Mouse (Mus musculus): ENCODE measurements at regions not wholly inside any gene's neighbourhood (a gene's known extent, or its start where the extent isn't known, plus 50 kb on each side); places are given as distances from the start of the nearest gene placed in this dataset.

- Histone ChIP-seq H3K4me3 (ENCODE audit: inconsistent target) (no peak overlapping the region), H3K36me3 (ENCODE audit: inconsistent target) (no peaks in the 10 kb centered on the region), H3K79me2 (ENCODE audit: inconsistent target) (no peaks in the 10 kb centered on the region), H3K27ac (peak overlapping the region; percentile 41)
Observed at GRCm38 (mm10) chr16:25063981-25064380, 222.6 kb upstream of the Tprg start.

- Histone ChIP-seq H3K36me3 (ENCODE audit: inconsistent target) (no peaks in the 10 kb centered on the region), H3K27ac (peak overlapping the region; percentile 41), H3K79me2 (ENCODE audit: inconsistent target) (no peaks in the 10 kb centered on the region), H3K4me3 (ENCODE audit: inconsistent target) (no peak overlapping the region)
- WGBS (ENCODE audit: missing documents) = 7% methylated on average over 3 of the region's 4 CpGs
Observed at GRCm38 (mm10) chr16:25064538-25064937, 222.1 kb upstream of the Tprg start.

- WGBS (ENCODE audit: missing documents) = 91% methylated on average over 7 of the region's 7 CpGs
- Histone ChIP-seq H3K4me3 (ENCODE audit: inconsistent target) (no peak overlapping the region), H3K36me3 (ENCODE audit: inconsistent target) (no peaks in the 10 kb centered on the region), H3K79me2 (ENCODE audit: inconsistent target) (no peaks in the 10 kb centered on the region), H3K27ac (no peak overlapping the region)
Observed at GRCm38 (mm10) chr16:25066822-25067221, 219.8 kb upstream of the Tprg start.

GRCm38 (mm10) chr16:25067276-25068249, 219.1 kb upstream of the Tprg start:
- no peak overlapping the region for H3K27ac ChIP-seq
- no peaks in the 10 kb centered on the region for H3K36me3 ChIP-seq (ENCODE audit: inconsistent target)
- 65% methylated on average over 8 of the region's 8 CpGs for WGBS (ENCODE audit: missing documents)
- no peak overlapping the region for H3K4me3 ChIP-seq (ENCODE audit: inconsistent target)
- H3K79me2 ChIP-seq (ENCODE audit: inconsistent target) = no peaks in the 10 kb centered on the region

GRCm38 (mm10) chr16:25080811-25081210, 205.8 kb upstream of the Tprg start:
- no peaks in the 10 kb centered on the region for H3K79me2 ChIP-seq (ENCODE audit: inconsistent target)
- 95% methylated on average over 6 of the region's 6 CpGs for WGBS (ENCODE audit: missing documents)
- H3K27ac ChIP-seq = no peak overlapping the region
- no peak overlapping the region for H3K4me3 ChIP-seq (ENCODE audit: inconsistent target)
- no peaks in the 10 kb centered on the region for H3K36me3 ChIP-seq (ENCODE audit: inconsistent target)

GRCm38 (mm10) chr16:25083729-25084128, 202.9 kb upstream of the Tprg start:
- Histone ChIP-seq H3K27ac (no peak overlapping the region), H3K36me3 (ENCODE audit: inconsistent target) (no peaks in the 10 kb centered on the region), H3K79me2 (ENCODE audit: inconsistent target) (no peaks in the 10 kb centered on the region), H3K4me3 (ENCODE audit: inconsistent target) (no peak overlapping the region)
- WGBS (ENCODE audit: missing documents) = 18% methylated on average over 1 of the region's 1 CpGs

GRCm38 (mm10) chr16:25087741-25088648, 198.6 kb upstream of the Tprg start:
- no peaks in the 10 kb centered on the region for H3K79me2 ChIP-seq (ENCODE audit: inconsistent target)
- no peak overlapping the region for H3K4me3 ChIP-seq (ENCODE audit: inconsistent target)
- WGBS (ENCODE audit: missing documents) = 90% methylated on average over 10 of the region's 10 CpGs
- no peaks in the 10 kb centered on the region for H3K36me3 ChIP-seq (ENCODE audit: inconsistent target)
- no peak overlapping the region for H3K27ac ChIP-seq

- WGBS (ENCODE audit: missing documents) = 100% methylated on average over 2 of the region's 2 CpGs
- no peaks in the 10 kb centered on the region for H3K79me2 ChIP-seq (ENCODE audit: inconsistent target)
- no peak overlapping the region for H3K4me3 ChIP-seq (ENCODE audit: inconsistent target)
- H3K36me3 ChIP-seq (ENCODE audit: inconsistent target) = no peaks in the 10 kb centered on the region
- no peak overlapping the region for H3K27ac ChIP-seq
Observed at GRCm38 (mm10) chr16:25088649-25089019, 198.0 kb upstream of the Tprg start.

GRCm38 (mm10) chr16:25104165-25104564, 182.5 kb upstream of the Tprg start:
- no peaks in the 10 kb centered on the region for H3K79me2 ChIP-seq (ENCODE audit: inconsistent target)
- no peak overlapping the region for H3K4me3 ChIP-seq (ENCODE audit: inconsistent target)
- H3K36me3 ChIP-seq (ENCODE audit: inconsistent target) = no peaks in the 10 kb centered on the region
- WGBS (ENCODE audit: missing documents) = 96% methylated on average over 2 of the region's 2 CpGs
- H3K27ac ChIP-seq = no peak overlapping the region

GRCm38 (mm10) chr16:25104603-25105002, 182.0 kb upstream of the Tprg start:
- 83% methylated on average over 2 of the region's 2 CpGs for WGBS (ENCODE audit: missing documents)

GRCm38 (mm10) chr16:25140164-25140563, 146.5 kb upstream of the Tprg start:
- Histone ChIP-seq H3K27ac (no peak overlapping the region), H3K4me3 (ENCODE audit: inconsistent target) (no peak overlapping the region), H3K79me2 (ENCODE audit: inconsistent target) (no peaks in the 10 kb centered on the region), H3K36me3 (ENCODE audit: inconsistent target) (no peaks in the 10 kb centered on the region)
- 15% methylated on average over 4 of the region's 4 CpGs for WGBS (ENCODE audit: missing documents)

More at GRCm38 (mm10) chr16:25104603-25105002, 182.0 kb upstream of the Tprg start:
- Histone ChIP-seq H3K4me3 (ENCODE audit: inconsistent target) (no peak overlapping the region), H3K27ac (no peak overlapping the region), H3K79me2 (ENCODE audit: inconsistent target) (no peaks in the 10 kb centered on the region), H3K36me3 (ENCODE audit: inconsistent target) (no peaks in the 10 kb centered on the region)

GRCm38 (mm10) chr16:25147486-25147885, 139.1 kb upstream of the Tprg start:
- H3K4me3 ChIP-seq (ENCODE audit: inconsistent target) = no peak overlapping the region
- no peaks in the 10 kb centered on the region for H3K79me2 ChIP-seq (ENCODE audit: inconsistent target)
- H3K36me3 ChIP-seq (ENCODE audit: inconsistent target) = no peaks in the 10 kb centered on the region
- H3K27ac ChIP-seq = no peak overlapping the region
- 74% methylated on average over 4 of the region's 4 CpGs for WGBS (ENCODE audit: missing documents)

- H3K79me2 ChIP-seq (ENCODE audit: inconsistent target) = no peaks in the 10 kb centered on the region
- H3K4me3 ChIP-seq (ENCODE audit: inconsistent target) = no peak overlapping the region
- WGBS (ENCODE audit: missing documents) = 58% methylated on average over 1 of the region's 1 CpGs
Observed at GRCm38 (mm10) chr16:25149186-25149585, 137.4 kb upstream of the Tprg start.

GRCm38 (mm10) chr16:25176870-25177269, 109.7 kb upstream of the Tprg start:
- no peaks in the 10 kb centered on the region for H3K79me2 ChIP-seq (ENCODE audit: inconsistent target)
- H3K27ac ChIP-seq = no peak overlapping the region
- H3K4me3 ChIP-seq (ENCODE audit: inconsistent target) = no peak overlapping the region
- H3K36me3 ChIP-seq (ENCODE audit: inconsistent target) = no peaks in the 10 kb centered on the region

More at GRCm38 (mm10) chr16:25149186-25149585, 137.4 kb upstream of the Tprg start:
- no peak overlapping the region for H3K27ac ChIP-seq
- H3K36me3 ChIP-seq (ENCODE audit: inconsistent target) = no peaks in the 10 kb centered on the region

- WGBS (ENCODE audit: missing documents) = 19% methylated on average over 2 of the region's 2 CpGs
- H3K27ac ChIP-seq = no peak overlapping the region
- H3K36me3 ChIP-seq (ENCODE audit: inconsistent target) = no peaks in the 10 kb centered on the region
- no peak overlapping the region for H3K4me3 ChIP-seq (ENCODE audit: inconsistent target)
- H3K79me2 ChIP-seq (ENCODE audit: inconsistent target) = no peaks in the 10 kb centered on the region
Observed at GRCm38 (mm10) chr16:25178055-25178454, 108.6 kb upstream of the Tprg start.
